Mouse (Mus musculus): ENCODE data around the gene Il9. TPM values are rescaled to one million over a fixed set of nuclear protein-coding genes. Genes with fewer than 3 reads are reported as not detected.
A peak's percentile ranks its signal among the peaks of the same experiment; 100 is the strongest.

The Il9 gene
- polyA plus RNA-seq, 1 experiment = not detected

DNA sequence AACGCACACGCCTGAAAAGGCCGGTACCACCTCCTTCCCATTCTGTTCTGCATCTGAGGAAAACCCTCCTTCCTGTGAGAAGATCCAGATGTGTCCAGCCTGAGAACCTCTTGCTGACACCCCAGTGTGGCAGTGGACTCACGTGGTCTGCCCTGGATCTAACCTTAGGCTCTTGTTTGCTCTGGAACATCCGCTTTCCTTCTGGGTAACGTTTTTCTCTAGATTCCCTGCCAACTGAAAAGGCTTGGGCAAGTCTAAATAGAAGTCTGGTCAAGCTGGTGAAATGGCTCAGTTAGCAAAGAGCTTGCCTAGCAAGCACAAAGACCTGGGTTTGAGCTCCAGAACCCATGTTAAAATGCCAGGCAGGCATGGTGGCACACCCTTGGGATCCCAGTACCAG, 37.0 kb downstream of the Il9 start:
- TF ChIP-seq FOSL1 (IDR thresholded peaks at IDR 0.05; ENCODE audit: insufficient read depth, low read length, poor library complexity, severe bottlenecking) (no peak), CTCF (IDR thresholded peaks at IDR 0.05; ENCODE audit: control insufficient read depth, insufficient read depth, insufficient read length) (no peak), MYOD1 (IDR thresholded peaks at IDR 0.05; ENCODE audit: control insufficient read depth, insufficient read length, low read depth) (no peak), MAX (IDR thresholded peaks at IDR 0.05) (no peak), CEBPB (IDR thresholded peaks at IDR 0.05; ENCODE audit: low read depth) (no peak), MYOG (IDR thresholded peaks at IDR 0.05; ENCODE audit: control insufficient read depth, extremely low read depth, insufficient read length) (no peak), USF1 (IDR thresholded peaks at IDR 0.05; ENCODE audit: low read depth) (no peak)
- Histone ChIP-seq H3K4me3 (ENCODE audit: insufficient read depth, poor library complexity, severe bottlenecking) (no peak overlapping the region), H3K79me2 (ENCODE audit: control insufficient read depth, insufficient read depth) (no peaks in the 10 kb centered on the region), H3ac (ENCODE audit: control insufficient read depth, insufficient read length, low read depth) (no peak overlapping the region), H3K27me3 (ENCODE audit: control insufficient read depth, insufficient read depth, insufficient read length) (peaks cover 16% of the 10 kb centered on the region), H3K36me3 (ENCODE audit: control insufficient read depth, insufficient read depth) (no peaks in the 10 kb centered on the region), H3K79me3 (ENCODE audit: low read depth) (no peaks in the 10 kb centered on the region)

GRCm38 (mm10) chr13:56444112-56444511, 37.9 kb downstream of the Il9 start:
- H3ac ChIP-seq (ENCODE audit: control insufficient read depth, insufficient read length, low read depth) = no peak overlapping the region
- H3K36me3 ChIP-seq (ENCODE audit: control insufficient read depth, insufficient read depth) = no peaks in the 10 kb centered on the region
- H3K4me3 ChIP-seq (ENCODE audit: insufficient read depth, poor library complexity, severe bottlenecking) = no peak overlapping the region
- peaks cover 21% of the 10 kb centered on the region for H3K27me3 ChIP-seq (ENCODE audit: control insufficient read depth, insufficient read depth, insufficient read length)
- no peaks in the 10 kb centered on the region for H3K79me3 ChIP-seq (ENCODE audit: low read depth)
- no peak for TF ChIP-seq MYOD1 (IDR thresholded peaks at IDR 0.05; ENCODE audit: control insufficient read depth, insufficient read length, low read depth)
- TF ChIP-seq FOSL1 (IDR thresholded peaks at IDR 0.05; ENCODE audit: insufficient read depth, low read length, poor library complexity, severe bottlenecking) = peak; percentile 85
- no peaks in the 10 kb centered on the region for H3K79me2 ChIP-seq (ENCODE audit: control insufficient read depth, insufficient read depth)

GRCm38 (mm10) chr13:56443411-56443810, 38.6 kb downstream of the Il9 start:
- Histone ChIP-seq H3K79me2 (ENCODE audit: control insufficient read depth, insufficient read depth) (no peaks in the 10 kb centered on the region), H3K36me3 (ENCODE audit: control insufficient read depth, insufficient read depth) (no peaks in the 10 kb centered on the region), H3K4me3 (ENCODE audit: insufficient read depth, poor library complexity, severe bottlenecking) (no peak overlapping the region), H3K27me3 (ENCODE audit: control insufficient read depth, insufficient read depth, insufficient read length) (peaks cover 28% of the 10 kb centered on the region), H3ac (ENCODE audit: control insufficient read depth, insufficient read length, low read depth) (no peak overlapping the region), H3K79me3 (ENCODE audit: low read depth) (no peaks in the 10 kb centered on the region)
- TF ChIP-seq MYOG (IDR thresholded peaks at IDR 0.05; ENCODE audit: control insufficient read depth, extremely low read depth, insufficient read length) (no peak), FOSL1 (IDR thresholded peaks at IDR 0.05; ENCODE audit: insufficient read depth, low read length, poor library complexity, severe bottlenecking) (no peak), MAX (IDR thresholded peaks at IDR 0.05) (no peak), CEBPB (IDR thresholded peaks at IDR 0.05; ENCODE audit: low read depth) (no peak), CTCF (IDR thresholded peaks at IDR 0.05; ENCODE audit: control insufficient read depth, insufficient read depth, insufficient read length) (no peak), USF1 (IDR thresholded peaks at IDR 0.05; ENCODE audit: low read depth) (no peak), MYOD1 (IDR thresholded peaks at IDR 0.05; ENCODE audit: control insufficient read depth, insufficient read length, low read depth) (no peak)

GRCm38 (mm10) chr13:56438211-56439075, 43.6 kb downstream of the Il9 start, which contains the start of gene Slc25a48:
Gene Slc25a48 (plus strand): TSS chr13:56438355.
- no peak for TF ChIP-seq FOSL1 (IDR thresholded peaks at IDR 0.05; ENCODE audit: insufficient read depth, low read length, poor library complexity, severe bottlenecking)
- no peak for TF ChIP-seq MYOG (IDR thresholded peaks at IDR 0.05; ENCODE audit: control insufficient read depth, extremely low read depth, insufficient read length)
- no peak for TF ChIP-seq MYOD1 (IDR thresholded peaks at IDR 0.05; ENCODE audit: control insufficient read depth, insufficient read length, low read depth)
- no peak for TF ChIP-seq MAX (IDR thresholded peaks at IDR 0.05)
- TF ChIP-seq CEBPB (IDR thresholded peaks at IDR 0.05; ENCODE audit: low read depth) = no peak
- TF ChIP-seq CTCF (IDR thresholded peaks at IDR 0.05; ENCODE audit: control insufficient read depth, insufficient read depth, insufficient read length) = no peak
- no peak for TF ChIP-seq USF1 (IDR thresholded peaks at IDR 0.05; ENCODE audit: low read depth)
- H3K79me3 ChIP-seq (ENCODE audit: low read depth) = no peaks in the 10 kb centered on the region
- H3K79me2 ChIP-seq (ENCODE audit: control insufficient read depth, insufficient read depth) = no peaks in the 10 kb centered on the region
- H3K27me3 ChIP-seq (ENCODE audit: control insufficient read depth, insufficient read depth, insufficient read length) = peaks cover 41% of the 10 kb centered on the region
- H3K4me3 ChIP-seq (ENCODE audit: insufficient read depth, poor library complexity, severe bottlenecking) = no peak within 1 kb of the TSS
- H3ac ChIP-seq (ENCODE audit: control insufficient read depth, insufficient read length, low read depth) = no peak within 1 kb of the TSS
- no peaks in the 10 kb centered on the region for H3K36me3 ChIP-seq (ENCODE audit: control insufficient read depth, insufficient read depth)

DNA sequence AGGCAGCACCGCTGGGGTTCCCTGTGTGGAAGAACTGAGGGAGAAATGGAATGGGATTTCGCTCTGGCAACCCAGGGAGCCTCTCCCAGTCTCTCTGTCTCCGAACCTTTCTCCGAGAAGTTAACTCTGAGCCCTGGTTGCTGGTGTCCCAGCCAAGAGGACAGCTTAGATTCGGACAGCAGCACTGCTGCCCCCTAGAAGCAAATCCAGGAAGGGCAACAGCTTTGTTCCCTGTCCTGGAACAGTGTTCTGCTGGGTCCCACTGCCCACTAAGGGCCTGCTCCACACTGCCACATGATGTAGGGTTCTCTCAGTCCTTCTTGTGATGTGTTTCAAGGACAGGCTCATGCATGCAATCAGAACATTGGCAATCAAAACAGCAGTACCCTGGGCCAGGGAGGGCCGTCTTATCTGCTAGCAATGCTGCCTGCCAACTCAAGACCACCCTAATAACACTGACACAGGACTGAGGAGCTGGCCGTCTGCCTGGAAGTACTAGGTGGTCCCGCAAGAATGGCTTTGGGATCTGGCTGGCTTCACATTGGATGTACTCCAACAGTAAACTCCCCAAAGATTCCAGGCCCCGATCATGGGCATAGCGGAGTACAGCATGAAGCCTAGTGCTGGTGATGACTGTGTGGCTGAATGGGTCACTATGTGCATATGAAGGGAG, 46.3 kb downstream of the Il9 start:
- H3K27me3 ChIP-seq (ENCODE audit: control insufficient read depth, insufficient read depth, insufficient read length) = peaks cover 44% of the 10 kb centered on the region

More for the DNA sequence above, 46.3 kb downstream of the Il9 start:
- Histone ChIP-seq H3K4me3 (ENCODE audit: insufficient read depth, poor library complexity, severe bottlenecking) (no peak overlapping the region), H3K36me3 (ENCODE audit: control insufficient read depth, insufficient read depth) (no peaks in the 10 kb centered on the region), H3ac (ENCODE audit: control insufficient read depth, insufficient read length, low read depth) (no peak overlapping the region), H3K79me3 (ENCODE audit: low read depth) (no peaks in the 10 kb centered on the region), H3K79me2 (ENCODE audit: control insufficient read depth, insufficient read depth) (no peaks in the 10 kb centered on the region)
- TF ChIP-seq MAX (IDR thresholded peaks at IDR 0.05) (no peak), FOSL1 (IDR thresholded peaks at IDR 0.05; ENCODE audit: insufficient read depth, low read length, poor library complexity, severe bottlenecking) (no peak), CEBPB (IDR thresholded peaks at IDR 0.05; ENCODE audit: low read depth) (no peak), USF1 (IDR thresholded peaks at IDR 0.05; ENCODE audit: low read depth) (no peak), MYOD1 (IDR thresholded peaks at IDR 0.05; ENCODE audit: control insufficient read depth, insufficient read length, low read depth) (no peak), CTCF (IDR thresholded peaks at IDR 0.05; ENCODE audit: control insufficient read depth, insufficient read depth, insufficient read length) (no peak), MYOG (IDR thresholded peaks at IDR 0.05; ENCODE audit: control insufficient read depth, extremely low read depth, insufficient read length) (no peak)
